In the genomic region with DNA sequence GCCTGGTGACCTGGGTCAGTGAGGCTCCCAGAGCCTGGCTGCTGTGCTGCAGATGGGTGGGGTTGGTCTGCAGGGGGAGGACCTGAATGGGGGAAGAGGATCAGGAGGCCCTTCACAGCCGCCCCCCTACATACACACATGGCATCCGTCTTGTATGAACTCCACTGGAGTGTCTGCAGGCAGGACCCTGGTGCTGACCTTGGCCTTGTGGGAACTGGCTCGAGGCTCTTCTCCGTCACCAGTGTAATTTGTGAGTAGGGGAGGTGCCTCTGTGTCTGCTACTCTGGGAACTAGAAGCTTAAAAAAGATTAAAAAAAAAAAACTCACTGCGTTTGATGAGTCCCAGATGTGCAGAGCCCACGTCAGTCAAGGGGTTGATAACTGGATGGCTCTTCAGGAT, we compare ENCODE assay signal across 12 mouse cellular contexts. TPM values are rescaled to one million over a fixed set of nuclear protein-coding genes. Genes with fewer than 3 reads are reported as not detected.
A peak's percentile ranks its signal among the peaks of the same experiment; 100 is the strongest.
DNase-seq lines count a peak whose midpoint lies in the region; ATAC-seq lines count a peak whose summit lies in the region.
"Had no signal": no experiment of that assay in that cellular context is flagged by ENCODE, and none has a peak within 500 bp of the region (broad histone marks: within the 10 kb centered on the region; RNA-seq: fewer than 3 reads in every experiment).

No protein-coding gene starts in this region.

- 0 out of 2 replicates have a peak, but pooled peaks have one; percentile 2 for ATAC-seq in kidney, embryonic 16.5 days (ENCODE audit: low FRiP score, low TSS enrichment)
- no peak for ATAC-seq in embryonic facial prominence, embryonic 14.5 days (ENCODE audit: low read depth)
- ATAC-seq: inflammation-experienced regulatory T-cells, adult 6 months had no signal

- H3K4me2 ChIP-seq in kidney, embryonic 16.5 days (replicated peaks; ENCODE audit: low read depth, low read length): no peak overlapping the region
- H3K4me2 ChIP-seq in embryonic facial prominence, embryonic 14.5 days (ENCODE audit: low read depth, low read length): peak overlapping the region; percentile 28
- H3K4me2 ChIP-seq: limb, embryonic 15.5 days had no signal

- H3K27ac ChIP-seq in kidney, embryonic 16.5 days (ENCODE audit: low read length): no peak overlapping the region
- no peak overlapping the region for H3K27ac ChIP-seq in embryonic facial prominence, embryonic 14.5 days (replicated peaks; ENCODE audit: low read depth, low read length)
- H3K27ac ChIP-seq: limb, embryonic 15.5 days had no signal

- H3K9ac ChIP-seq in kidney, embryonic 16.5 days (replicated peaks; ENCODE audit: low read length): no peak overlapping the region
- H3K9ac ChIP-seq in embryonic facial prominence, embryonic 14.5 days (ENCODE audit: low read depth, low read length): no peak overlapping the region
- H3K9ac ChIP-seq: limb, embryonic 15.5 days had no signal

- 35% methylated on average over 6 of the region's 6 CpGs for WGBS in kidney, embryonic 16.5 days
- WGBS in embryonic facial prominence, embryonic 14.5 days: 27% methylated on average over 6 of the region's 6 CpGs

- no peaks in the 10 kb centered on the region for H3K36me3 ChIP-seq in kidney, embryonic 16.5 days (ENCODE audit: insufficient read depth, low read length)
- H3K36me3 ChIP-seq in embryonic facial prominence, embryonic 14.5 days (ENCODE audit: control insufficient read depth, insufficient read depth, low read length): no peaks in the 10 kb centered on the region
- H3K36me3 ChIP-seq: limb, embryonic 15.5 days had no signal

- peaks cover 20% of the 10 kb centered on the region for H3K27me3 ChIP-seq in kidney, embryonic 16.5 days (ENCODE audit: insufficient read depth, low read length)
- H3K27me3 ChIP-seq in embryonic facial prominence, embryonic 14.5 days (replicated peaks; ENCODE audit: control insufficient read depth, insufficient read depth, low read length): peaks cover 12% of the 10 kb centered on the region; the same call in 1 of the 2 replicates

- no peak for DNase-seq in kidney, postnatal 25 days
- peak; percentile 74 for DNase-seq in adrenal gland, postnatal 14 days
- DNase-seq in embryonic facial prominence, embryonic 14.5 days (ENCODE audit: low spot score): no peak
- DNase-seq in lung, postnatal 25 days (ENCODE audit: low spot score): peak; percentile 42
- no peak for DNase-seq in layer of hippocampus, adult 8-10 months (ENCODE audit: low spot score in 2 of 2)
- no peak for DNase-seq in layer of hippocampus, adult 9-10 months (ENCODE audit: low spot score)
- no peak for DNase-seq in urinary bladder, postnatal 14 days (ENCODE audit: low spot score)
- DNase-seq: thymus, adult 2 months had no signal

- H3K4me1 ChIP-seq in kidney, embryonic 16.5 days (ENCODE audit: insufficient read depth, low read length): peaks cover 33% of the 10 kb centered on the region
- H3K4me1 ChIP-seq in embryonic facial prominence, embryonic 14.5 days (ENCODE audit: control insufficient read depth, insufficient read depth, low read length): peaks cover 16% of the 10 kb centered on the region

- H3K4me3 ChIP-seq in kidney, embryonic 16.5 days (ENCODE audit: low read length): no peak overlapping the region
- no peak overlapping the region for H3K4me3 ChIP-seq in embryonic facial prominence, embryonic 14.5 days (ENCODE audit: low read depth, low read length)
- H3K4me3 ChIP-seq: limb, embryonic 15.5 days; megakaryocyte, embryonic 14.5 days had no signal

- no peaks in the 10 kb centered on the region for H3K9me3 ChIP-seq in kidney, embryonic 16.5 days (ENCODE audit: low read length)
- H3K9me3 ChIP-seq in embryonic facial prominence, embryonic 14.5 days (ENCODE audit: control insufficient read depth, low read length): no peaks in the 10 kb centered on the region
- H3K9me3 ChIP-seq: limb, embryonic 15.5 days; megakaryocyte, embryonic 14.5 days had no signal

RNA-seq across cellular contexts. Expression of gene Crispld2, which starts 2.3 kb away (rescaled TPM):
- polyA plus RNA-seq in kidney, embryonic 16.5 days (2015; fragmentation: Nextera tagmentation; extraction: Ambion mirVana): 8.7 and 10.1 TPM in 2 replicates
- 6.9 and 8.3 TPM in 2 replicates for total RNA-seq in adrenal gland, postnatal 14 days (2021)
- polyA plus RNA-seq in embryonic facial prominence, embryonic 14.5 days (2014; fragmentation: Nextera tagmentation; extraction: Ambion mirVana): 4.9 and 5.6 TPM in 2 replicates
- total RNA-seq in layer of hippocampus, adult 8-10 months (2022): 1 to 10 TPM; 2.2 to 5.2 (median 2.9) TPM

Comparison
In these comparisons a context has a peak if more than half of its experiments do, and no peak if none do; other contexts are left out.
1. DNase-seq: peak in adrenal gland, postnatal 14 days (single experiment) and lung, postnatal 25 days (single experiment); none in kidney, postnatal 25 days (0 of 2), embryonic facial prominence, embryonic 14.5 days (single experiment), layer of hippocampus, adult 8-10 months (0 of 2), layer of hippocampus, adult 9-10 months (single experiment) and urinary bladder, postnatal 14 days (single experiment).